Mouse (Mus musculus): ENCODE measurements at regions not wholly inside any gene's neighbourhood (a gene's known extent, or its start where the extent isn't known, plus 50 kb on each side); places are given as distances from the start of the nearest gene placed in this dataset.

GRCm38 (mm10) chr5:111789904-111790303 lies 56.2 kb downstream of the Gm26897 start:
- Histone ChIP-seq H3K27me3 (ENCODE audit: control insufficient read depth, insufficient read depth, low read length) (no peaks in the 10 kb centered on the region), H3K27ac (ENCODE audit: low read length) (no peak overlapping the region), H3K9me3 (replicated peaks; ENCODE audit: control insufficient read depth, low read length) (no peaks in the 10 kb centered on the region), H3K4me1 (ENCODE audit: control insufficient read depth, insufficient read depth, low read length) (peaks cover 11% of the 10 kb centered on the region), H3K4me2 (ENCODE audit: low read depth, low read length) (no peak overlapping the region), H3K36me3 (ENCODE audit: control insufficient read depth, insufficient read depth, low read length) (no peaks in the 10 kb centered on the region), H3K4me3 (replicated peaks; ENCODE audit: low read length) (no peak overlapping the region), H3K9ac (ENCODE audit: low read length) (no peak overlapping the region)
- no peak for ATAC-seq (ENCODE audit: insufficient read depth, low FRiP score)
- WGBS, result 40% methylated on average over 4 of the region's 4 CpGs

- Histone ChIP-seq H3K4me3 (replicated peaks; ENCODE audit: low read length) (no peak overlapping the region), H3K27me3 (ENCODE audit: control insufficient read depth, insufficient read depth, low read length) (no peaks in the 10 kb centered on the region), H3K27ac (ENCODE audit: low read length) (no peak overlapping the region), H3K4me2 (ENCODE audit: low read depth, low read length) (no peak overlapping the region), H3K9ac (ENCODE audit: low read length) (0 out of 2 replicates have a peak overlapping the region, but pooled peaks have one; percentile 24), H3K36me3 (ENCODE audit: control insufficient read depth, insufficient read depth, low read length) (no peaks in the 10 kb centered on the region), H3K9me3 (replicated peaks; ENCODE audit: control insufficient read depth, low read length) (no peaks in the 10 kb centered on the region), H3K4me1 (ENCODE audit: control insufficient read depth, insufficient read depth, low read length) (peaks cover 11% of the 10 kb centered on the region)
- no peak for ATAC-seq (ENCODE audit: insufficient read depth, low FRiP score)
- WGBS, result 40% methylated on average over 9 of the region's 9 CpGs
Measured at GRCm38 (mm10) chr5:111790527-111790926, 56.8 kb downstream of the Gm26897 start.

GRCm38 (mm10) chr5:111791089-111791561 lies 57.4 kb downstream of the Gm26897 start:
- no peaks in the 10 kb centered on the region for H3K27me3 ChIP-seq (ENCODE audit: control insufficient read depth, insufficient read depth, low read length)
- no peaks in the 10 kb centered on the region for H3K9me3 ChIP-seq (replicated peaks; ENCODE audit: control insufficient read depth, low read length)
- no peaks in the 10 kb centered on the region for H3K36me3 ChIP-seq (ENCODE audit: control insufficient read depth, insufficient read depth, low read length)
- peaks cover 11% of the 10 kb centered on the region for H3K4me1 ChIP-seq (ENCODE audit: control insufficient read depth, insufficient read depth, low read length)
- ATAC-seq (ENCODE audit: insufficient read depth, low FRiP score), result no peak
- H3K27ac ChIP-seq (ENCODE audit: low read length), result no peak overlapping the region
- no peak overlapping the region for H3K9ac ChIP-seq (ENCODE audit: low read length)
- no peak overlapping the region for H3K4me3 ChIP-seq (replicated peaks; ENCODE audit: low read length)
- 64% methylated on average over 5 of the region's 5 CpGs for WGBS
- no peak overlapping the region for H3K4me2 ChIP-seq (ENCODE audit: low read depth, low read length)

- Histone ChIP-seq H3K4me1 (ENCODE audit: control insufficient read depth, insufficient read depth, low read length) (peaks cover 11% of the 10 kb centered on the region), H3K4me2 (ENCODE audit: low read depth, low read length) (no peak overlapping the region), H3K9me3 (replicated peaks; ENCODE audit: control insufficient read depth, low read length) (no peaks in the 10 kb centered on the region), H3K4me3 (replicated peaks; ENCODE audit: low read length) (no peak overlapping the region), H3K27me3 (ENCODE audit: control insufficient read depth, insufficient read depth, low read length) (no peaks in the 10 kb centered on the region), H3K27ac (ENCODE audit: low read length) (no peak overlapping the region), H3K36me3 (ENCODE audit: control insufficient read depth, insufficient read depth, low read length) (no peaks in the 10 kb centered on the region), H3K9ac (ENCODE audit: low read length) (no peak overlapping the region)
- ATAC-seq (ENCODE audit: insufficient read depth, low FRiP score), result no peak
- whole genome bisulfite sequencing, result 83% methylated on average over 14 of the region's 14 CpGs
Measured at GRCm38 (mm10) chr5:111792746-111793145, 59.0 kb downstream of the Gm26897 start.

- Histone ChIP-seq H3K4me2 (ENCODE audit: low read depth, low read length) (no peak overlapping the region), H3K4me1 (ENCODE audit: control insufficient read depth, insufficient read depth, low read length) (peaks cover 11% of the 10 kb centered on the region), H3K36me3 (ENCODE audit: control insufficient read depth, insufficient read depth, low read length) (no peaks in the 10 kb centered on the region), H3K4me3 (replicated peaks; ENCODE audit: low read length) (no peak overlapping the region), H3K9ac (ENCODE audit: low read length) (no peak overlapping the region), H3K27me3 (ENCODE audit: control insufficient read depth, insufficient read depth, low read length) (no peaks in the 10 kb centered on the region), H3K9me3 (replicated peaks; ENCODE audit: control insufficient read depth, low read length) (no peaks in the 10 kb centered on the region), H3K27ac (ENCODE audit: low read length) (no peak overlapping the region)
- ATAC-seq (ENCODE audit: insufficient read depth, low FRiP score), result no peak
- 71% methylated on average over 4 of the region's 4 CpGs for WGBS
Measured at GRCm38 (mm10) chr5:111793178-111793577, 59.5 kb downstream of the Gm26897 start.

GRCm38 (mm10) chr5:111796889-111797288 lies 63.2 kb downstream of the Gm26897 start:
- Histone ChIP-seq H3K27ac (ENCODE audit: low read length) (no peak overlapping the region), H3K4me1 (ENCODE audit: control insufficient read depth, insufficient read depth, low read length) (peaks cover 12% of the 10 kb centered on the region), H3K27me3 (ENCODE audit: control insufficient read depth, insufficient read depth, low read length) (no peaks in the 10 kb centered on the region), H3K4me3 (replicated peaks; ENCODE audit: low read length) (no peak overlapping the region), H3K36me3 (ENCODE audit: control insufficient read depth, insufficient read depth, low read length) (no peaks in the 10 kb centered on the region), H3K9me3 (replicated peaks; ENCODE audit: control insufficient read depth, low read length) (no peaks in the 10 kb centered on the region), H3K9ac (ENCODE audit: low read length) (no peak overlapping the region), H3K4me2 (ENCODE audit: low read depth, low read length) (no peak overlapping the region)
- ATAC-seq (ENCODE audit: insufficient read depth, low FRiP score), result no peak
- WGBS, result 66% methylated on average over 5 of the region's 5 CpGs

GRCm38 (mm10) chr5:111799700-111800311 lies 66.1 kb downstream of the Gm26897 start:
- peak overlapping the region; percentile 42; the same call in 1 of the 2 replicates for H3K9ac ChIP-seq (ENCODE audit: low read length)
- 25% methylated on average over 15 of the region's 15 CpGs for WGBS
- no peak overlapping the region for H3K4me3 ChIP-seq (replicated peaks; ENCODE audit: low read length)
- H3K9me3 ChIP-seq (replicated peaks; ENCODE audit: control insufficient read depth, low read length), result no peaks in the 10 kb centered on the region
- ATAC-seq (ENCODE audit: insufficient read depth, low FRiP score), result peak; percentile 82
- no peaks in the 10 kb centered on the region for H3K27me3 ChIP-seq (ENCODE audit: control insufficient read depth, insufficient read depth, low read length)
- H3K4me2 ChIP-seq (ENCODE audit: low read depth, low read length), result no peak overlapping the region
- H3K4me1 ChIP-seq (ENCODE audit: control insufficient read depth, insufficient read depth, low read length), result peaks cover 12% of the 10 kb centered on the region
- no peaks in the 10 kb centered on the region for H3K36me3 ChIP-seq (ENCODE audit: control insufficient read depth, insufficient read depth, low read length)
- peak overlapping the region; percentile 85 for H3K27ac ChIP-seq (ENCODE audit: low read length)

- Histone ChIP-seq H3K9ac (ENCODE audit: low read length) (no peak overlapping the region), H3K9me3 (replicated peaks; ENCODE audit: control insufficient read depth, low read length) (no peaks in the 10 kb centered on the region), H3K36me3 (ENCODE audit: control insufficient read depth, insufficient read depth, low read length) (no peaks in the 10 kb centered on the region), H3K4me1 (ENCODE audit: control insufficient read depth, insufficient read depth, low read length) (peaks cover 12% of the 10 kb centered on the region), H3K4me3 (replicated peaks; ENCODE audit: low read length) (no peak overlapping the region), H3K4me2 (ENCODE audit: low read depth, low read length) (no peak overlapping the region), H3K27ac (ENCODE audit: low read length) (peak overlapping the region; percentile 85; the same call in 1 of the 2 replicates), H3K27me3 (ENCODE audit: control insufficient read depth, insufficient read depth, low read length) (no peaks in the 10 kb centered on the region)
- no peak for ATAC-seq (ENCODE audit: insufficient read depth, low FRiP score)
- WGBS, result 76% methylated on average over 11 of the region's 11 CpGs
Measured at GRCm38 (mm10) chr5:111800511-111800910, 66.8 kb downstream of the Gm26897 start.

- no peak for ATAC-seq (ENCODE audit: insufficient read depth, low FRiP score)
Measured at GRCm38 (mm10) chr5:111801051-111801450, 67.3 kb downstream of the Gm26897 start.

More at GRCm38 (mm10) chr5:111801051-111801450, 67.3 kb downstream of the Gm26897 start:
- no peaks in the 10 kb centered on the region for H3K36me3 ChIP-seq (ENCODE audit: control insufficient read depth, insufficient read depth, low read length)
- no peaks in the 10 kb centered on the region for H3K9me3 ChIP-seq (replicated peaks; ENCODE audit: control insufficient read depth, low read length)
- no peak overlapping the region for H3K27ac ChIP-seq (ENCODE audit: low read length)
- no peak overlapping the region for H3K4me2 ChIP-seq (ENCODE audit: low read depth, low read length)
- peaks cover 12% of the 10 kb centered on the region for H3K4me1 ChIP-seq (ENCODE audit: control insufficient read depth, insufficient read depth, low read length)
- H3K27me3 ChIP-seq (ENCODE audit: control insufficient read depth, insufficient read depth, low read length), result no peaks in the 10 kb centered on the region
- H3K4me3 ChIP-seq (replicated peaks; ENCODE audit: low read length), result no peak overlapping the region
- 68% methylated on average over 2 of the region's 2 CpGs for WGBS
- no peak overlapping the region for H3K9ac ChIP-seq (ENCODE audit: low read length)
